Comparison of ENCODE assay signal across 9 mouse cellular contexts in genomic region chr12:28704381-28704780, GRCm38 (mm10). TPM values are rescaled to one million over a fixed set of nuclear protein-coding genes. Genes with fewer than 3 reads are reported as not detected.
DNase-seq lines count a peak whose midpoint lies in the region; ATAC-seq and TF ChIP-seq lines count a peak whose summit lies in the region.
"Had no signal": no experiment of that assay in that cellular context is flagged by ENCODE, and none has a peak within 500 bp of the region (broad histone marks: within the 10 kb centered on the region; RNA-seq: fewer than 3 reads in every experiment).

No protein-coding gene starts in this region.

- peaks cover 20% of the 10 kb centered on the region for H3K4me1 ChIP-seq in cerebellum, adult 2 months (ENCODE audit: control insufficient read depth, insufficient read depth, low read length)
- H3K4me1 ChIP-seq in liver, postnatal 0 days (ENCODE audit: insufficient read depth) = no peaks in the 10 kb centered on the region
- H3K4me1 ChIP-seq in liver, embryonic 11.5 days (replicated peaks; ENCODE audit: control insufficient read depth, insufficient read depth, low read length) = no peaks in the 10 kb centered on the region
- H3K4me1 ChIP-seq in midbrain, embryonic 10.5 days = peaks cover 32% of the 10 kb centered on the region

- WGBS in cerebellum, adult 2 months = 42% methylated on average over 12 of the region's 12 CpGs
- WGBS in liver, postnatal 0 days (ENCODE audit: insufficient replicate concordance) = 57% methylated on average over 12 of the region's 12 CpGs
- 51% methylated on average over 12 of the region's 12 CpGs for WGBS in liver, embryonic 11.5 days
- 7% methylated on average over 12 of the region's 12 CpGs for WGBS in midbrain, embryonic 10.5 days

- no peaks in the 10 kb centered on the region for H3K9me3 ChIP-seq in liver, postnatal 0 days (ENCODE audit: low read length)
- no peaks in the 10 kb centered on the region for H3K9me3 ChIP-seq in liver, embryonic 11.5 days (ENCODE audit: control insufficient read depth, low read length)
- no peaks in the 10 kb centered on the region for H3K9me3 ChIP-seq in midbrain, embryonic 10.5 days (replicated peaks)
- H3K9me3 ChIP-seq: heart, embryonic 15.5 days had no signal

- peaks cover 9% of the 10 kb centered on the region for H3K36me3 ChIP-seq in liver, postnatal 0 days (replicated peaks; ENCODE audit: insufficient read depth, low read length)
- peaks cover 2% of the 10 kb centered on the region; the same call in 1 of the 2 replicates for H3K36me3 ChIP-seq in liver, embryonic 11.5 days (ENCODE audit: control insufficient read depth, insufficient read depth, low read length)
- H3K36me3 ChIP-seq in midbrain, embryonic 10.5 days = peaks cover 13% of the 10 kb centered on the region

- H3K27ac ChIP-seq in cerebellum, adult 2 months (ENCODE audit: insufficient read depth, low read length) = no peak overlapping the region
- H3K27ac ChIP-seq in liver, postnatal 0 days (ENCODE audit: low read depth) = no peak overlapping the region
- no peak overlapping the region for H3K27ac ChIP-seq in liver, embryonic 11.5 days (ENCODE audit: low read depth, low read length)
- peak overlapping the region; percentile 72 for H3K27ac ChIP-seq in midbrain, embryonic 10.5 days (replicated peaks)
- H3K27ac ChIP-seq: heart, embryonic 15.5 days had no signal

- TF ChIP-seq EP300 in liver, postnatal 0 days (IDR thresholded peaks at IDR 0.05; ENCODE audit: low read depth) = no peak

- no peak for ATAC-seq in liver, postnatal 0 days
- ATAC-seq in liver, embryonic 11.5 days (replicated peaks; ENCODE audit: low FRiP score) = no peak

- DNase-seq in cerebellum, adult 2 months = no peak
- DNase-seq in cerebellum, postnatal 4 days (ENCODE audit: low spot score in 2 of 2) = no peak
- no peak for DNase-seq in liver, postnatal 0 days
- DNase-seq in liver, embryonic 11.5 days (ENCODE audit: low spot score) = no peak
- peak; percentile 39 for DNase-seq in midbrain, embryonic 10.5 days (ENCODE audit: low spot score)
- no peak for DNase-seq in spleen, postnatal 10 days (ENCODE audit: low spot score in 2 of 2)
- no peak for DNase-seq in thymus, postnatal 10 days (ENCODE audit: low spot score in 2 of 2)
- DNase-seq in right cerebral cortex, postnatal 25 days = no peak

- no peak for TF ChIP-seq POLR2A in cerebellum, adult 2 months (IDR thresholded peaks at IDR 0.05; ENCODE audit: borderline replicate concordance, insufficient read depth, low read length)

- no peak overlapping the region for H3K4me2 ChIP-seq in liver, postnatal 0 days (ENCODE audit: low read depth, low read length)
- no peak overlapping the region for H3K4me2 ChIP-seq in liver, embryonic 11.5 days
- H3K4me2 ChIP-seq: heart, embryonic 15.5 days had no signal

- H3K27me3 ChIP-seq in cerebellum, adult 2 months (ENCODE audit: control insufficient read depth, insufficient read depth, low read length) = no peaks in the 10 kb centered on the region
- no peaks in the 10 kb centered on the region for H3K27me3 ChIP-seq in liver, postnatal 0 days (ENCODE audit: insufficient read depth, low read length)
- no peaks in the 10 kb centered on the region for H3K27me3 ChIP-seq in liver, embryonic 11.5 days (replicated peaks; ENCODE audit: control insufficient read depth, insufficient read depth, low read length)
- peaks cover 26% of the 10 kb centered on the region for H3K27me3 ChIP-seq in midbrain, embryonic 10.5 days (ENCODE audit: low read depth, poor library complexity, severe bottlenecking)
- H3K27me3 ChIP-seq: heart, embryonic 15.5 days had no signal

- TF ChIP-seq CTCF in cerebellum, adult 2 months (IDR thresholded peaks at IDR 0.05; ENCODE audit: borderline replicate concordance, insufficient read depth, low read depth, low read length) = peak; percentile 21; the same call in 1 of the 2 replicates
- peak; percentile 17; the same call in 1 of the 2 replicates for TF ChIP-seq CTCF in liver, postnatal 0 days (IDR thresholded peaks at IDR 0.05; ENCODE audit: low read depth)

- no peak overlapping the region for H3K4me3 ChIP-seq in cerebellum, adult 2 months (replicated peaks; ENCODE audit: insufficient read depth, low read depth, low read length)
- H3K4me3 ChIP-seq in liver, postnatal 0 days (ENCODE audit: low read depth, low read length) = no peak overlapping the region
- H3K4me3 ChIP-seq in liver, embryonic 11.5 days (ENCODE audit: low read depth, low read length) = no peak overlapping the region
- no peak overlapping the region for H3K4me3 ChIP-seq in midbrain, embryonic 10.5 days
- H3K4me3 ChIP-seq: heart, embryonic 15.5 days had no signal

- H3K9ac ChIP-seq in liver, postnatal 0 days (replicated peaks) = no peak overlapping the region
- H3K9ac ChIP-seq in liver, embryonic 11.5 days (ENCODE audit: low read depth, low read length) = no peak overlapping the region
- H3K9ac ChIP-seq: heart, embryonic 15.5 days had no signal

RNA-seq across cellular contexts. Expression of gene Adi1, which starts 29.4 kb away (rescaled TPM):
- polyA plus RNA-seq in cerebellum, adult 2 months (2012; rRNA removed) = 60.5 and 67.3 TPM in 2 replicates
- polyA plus RNA-seq in liver, postnatal 0 days (2015; fragmentation: Nextera tagmentation; extraction: Ambion mirVana) = 91.6 and 104 TPM in 2 replicates
- polyA plus RNA-seq in liver, embryonic 11.5 days (2014; fragmentation: Nextera tagmentation; extraction: Ambion mirVana) = 80.0 and 91.4 TPM in 2 replicates
- polyA plus RNA-seq in midbrain, embryonic 10.5 days (2016; fragmentation: Nextera tagmentation; extraction: Ambion mirVana) = 43.3 and 48.1 TPM in 2 replicates

RNA-seq across cellular contexts. Expression of gene Trappc12, which starts 45.9 kb away (rescaled TPM):
- polyA plus RNA-seq in cerebellum, adult 2 months (2012; rRNA removed) = 49.4 and 50.8 TPM in 2 replicates
- polyA plus RNA-seq in liver, postnatal 0 days (2015; fragmentation: Nextera tagmentation; extraction: Ambion mirVana) = 10.6 and 11.2 TPM in 2 replicates
- polyA plus RNA-seq in liver, embryonic 11.5 days (2014; fragmentation: Nextera tagmentation; extraction: Ambion mirVana) = 43.2 and 44.2 TPM in 2 replicates
- 36.3 and 40.1 TPM in 2 replicates for polyA plus RNA-seq in midbrain, embryonic 10.5 days (2016; fragmentation: Nextera tagmentation; extraction: Ambion mirVana)

RNA-seq across cellular contexts. Expression of gene Eipr1, which starts 47.2 kb away (rescaled TPM):
- polyA plus RNA-seq in cerebellum, adult 2 months (2012; rRNA removed) = 40.6 and 42.2 TPM in 2 replicates
- polyA plus RNA-seq in liver, postnatal 0 days (2015; fragmentation: Nextera tagmentation; extraction: Ambion mirVana) = 15.5 and 16.7 TPM in 2 replicates
- 39.8 and 40.0 TPM in 2 replicates for polyA plus RNA-seq in liver, embryonic 11.5 days (2014; fragmentation: Nextera tagmentation; extraction: Ambion mirVana)
- polyA plus RNA-seq in midbrain, embryonic 10.5 days (2016; fragmentation: Nextera tagmentation; extraction: Ambion mirVana) = 45.5 and 48.0 TPM in 2 replicates

RNA-seq across cellular contexts. Expression of gene Rnaseh1, which starts 55.0 kb away (rescaled TPM):
- 17.5 and 19.6 TPM in 2 replicates for polyA plus RNA-seq in cerebellum, adult 2 months (2012; rRNA removed)
- polyA plus RNA-seq in liver, postnatal 0 days (2015; fragmentation: Nextera tagmentation; extraction: Ambion mirVana) = 9.6 and 10.4 TPM in 2 replicates
- 28.7 and 30.8 TPM in 2 replicates for polyA plus RNA-seq in liver, embryonic 11.5 days (2014; fragmentation: Nextera tagmentation; extraction: Ambion mirVana)
- 34.1 and 35.4 TPM in 2 replicates for polyA plus RNA-seq in midbrain, embryonic 10.5 days (2016; fragmentation: Nextera tagmentation; extraction: Ambion mirVana)
